Mouse (Mus musculus): ENCODE data around the gene Depdc1b.

GRCm38 (mm10) chr13:108303841-108304240, 12.3 kb upstream of the Depdc1b start:
- TF ChIP-seq POU5F1 (IDR thresholded peaks at IDR 0.05; ENCODE audit: borderline replicate concordance, low read length) (no peak), CTCF (conservative IDR thresholded peaks at IDR 0.05; ENCODE audit: low read length) (no peak), NANOG (IDR thresholded peaks at IDR 0.05; ENCODE audit: borderline replicate concordance, low read length) (no peak)
